Mouse (Mus musculus) stomach, embryonic 15.5 days (tissue): ENCODE results near the gene Sh3gl1. TPM values are rescaled to one million over a fixed set of nuclear protein-coding genes. Genes with fewer than 3 reads are reported as not detected.

Experiments used
- ATAC-seq: fragments of 200-750 bp; cut with Nextera tagmentation; 2 replicates; pipeline ENCODE4 v1.8.0; 2017; ENCODE audit warnings: low read depth, moderate number of reproducible peaks, moderate TSS enrichment; ENCODE audit not compliant: insufficient read depth, low FRiP score
- H3K27ac ChIP-seq: fragments of 300-500 bp; sonication (generic); 2 replicates; pipeline ENCODE4 v1.5.1; 2015; ENCODE audit warnings: mild to moderate bottlenecking, inconsistent platforms
- H3K27me3 ChIP-seq: fragments of 300-500 bp; sonication (generic); replicated peaks from 2 replicates; pipeline ENCODE4 v1.6.1; 2015; ENCODE audit warnings: inconsistent platforms
- H3K36me3 ChIP-seq: fragments of 300-500 bp; sonication (generic); 2 replicates; pipeline ENCODE4 v1.6.1; 2015; ENCODE audit warnings: inconsistent platforms
- H3K4me1 ChIP-seq: fragments of 300-500 bp; sonication (generic); 2 replicates; pipeline ENCODE4 v1.6.1; 2015; ENCODE audit warnings: inconsistent platforms
- H3K4me2 ChIP-seq: fragments of 300-500 bp; sonication (generic); 2 replicates; pipeline ENCODE4 v1.6.1; 2015; ENCODE audit warnings: mild to moderate bottlenecking, inconsistent platforms
- H3K4me3 ChIP-seq: fragments of 300-500 bp; sonication (generic); replicated peaks from 2 replicates; pipeline ENCODE4 v1.5.1; 2015; ENCODE audit warnings: inconsistent platforms
- H3K9ac ChIP-seq: fragments of 300-500 bp; sonication (generic); 2 replicates; pipeline ENCODE4 v1.6.1; 2015; ENCODE audit warnings: inconsistent platforms
- H3K9me3 ChIP-seq: fragments of 300-500 bp; sonication (generic); 2 replicates; pipeline ENCODE4 v1.6.1; 2016; ENCODE audit warnings: inconsistent platforms
- WGBS: fragments of 180-500 bp; shearing (Covaris S2); methylation state at CpG from one replicate; pipeline ENCODE4 v1.1.7; 2015; 5-methylcytosine and 5-hydroxymethylcytosine counted together
- polyA plus RNA-seq: library from polyadenylated mRNA; unstranded; fragments of >200 nt; fragmentation: Nextera tagmentation; extraction: Ambion mirVana; gene quantifications from 2 replicates; pipeline ENCODE4 v1.2.1, GENCODE M21; 2015

The Sh3gl1 gene
- polyA plus RNA-seq, 1 experiment from 2014 or later, result 136 TPM

GRCm38 (mm10) chr17:55969966-55970891, 66.2 kb downstream of the Sh3gl1 start, which contains the start of gene Shd:
TSS of gene Shd (plus strand) at chr17:55970467.
- H3K27me3 ChIP-seq, result 0 out of 2 replicates have a peak, but pooled peaks cover 2% of the 10 kb centered on the region
- peak within 1 kb of the TSS; percentile 49 for H3K4me3 ChIP-seq
- 10% methylated on average over 54 of the region's 55 CpGs for WGBS
- no peaks in the 10 kb centered on the region for H3K9me3 ChIP-seq
- no peak within 1 kb of the TSS for H3K27ac ChIP-seq
- H3K4me1 ChIP-seq, result peaks cover 15% of the 10 kb centered on the region; the same call in 1 of the 2 replicates
- H3K4me2 ChIP-seq, result peak within 1 kb of the TSS; percentile 92
- H3K9ac ChIP-seq, result peak within 1 kb of the TSS; percentile 29
- ATAC-seq, result 0 out of 2 replicates have a peak, but pooled peaks have one; percentile 14
- peaks cover 11% of the 10 kb centered on the region for H3K36me3 ChIP-seq

- H3K4me3 ChIP-seq, result no peak overlapping the region
- no peak overlapping the region for H3K9ac ChIP-seq
- peaks cover 15% of the 10 kb centered on the region; the same call in 1 of the 2 replicates for H3K4me1 ChIP-seq
- H3K27ac ChIP-seq, result no peak overlapping the region
- peak overlapping the region; percentile 92; the same call in 1 of the 2 replicates for H3K4me2 ChIP-seq
- H3K27me3 ChIP-seq, result 0 out of 2 replicates have a peak, but pooled peaks cover 2% of the 10 kb centered on the region
- H3K36me3 ChIP-seq, result peaks cover 17% of the 10 kb centered on the region
- no peaks in the 10 kb centered on the region for H3K9me3 ChIP-seq
- 47% methylated on average over 14 of the region's 14 CpGs for WGBS
- no peak for ATAC-seq
Observed at GRCm38 (mm10) chr17:55969560-55969959, 66.9 kb downstream of the Sh3gl1 start.

- Histone ChIP-seq H3K9me3 (no peaks in the 10 kb centered on the region), H3K9ac (no peak overlapping the region), H3K4me2 (no peak overlapping the region), H3K27ac (no peak overlapping the region), H3K27me3 (0 out of 2 replicates have a peak, but pooled peaks cover 2% of the 10 kb centered on the region), H3K36me3 (peaks cover 21% of the 10 kb centered on the region), H3K4me1 (peaks cover 16% of the 10 kb centered on the region; the same call in 1 of the 2 replicates), H3K4me3 (no peak overlapping the region)
- 64% methylated on average over 7 of the region's 7 CpGs for WGBS
- no peak for ATAC-seq
Observed at GRCm38 (mm10) chr17:55968210-55968609, 68.2 kb downstream of the Sh3gl1 start.

GRCm38 (mm10) chr17:55967186-55967585, 69.2 kb downstream of the Sh3gl1 start:
- H3K9me3 ChIP-seq, result no peaks in the 10 kb centered on the region
- 90% methylated on average over 4 of the region's 4 CpGs for WGBS
- no peak overlapping the region for H3K27ac ChIP-seq
- no peak overlapping the region for H3K4me3 ChIP-seq
- H3K27me3 ChIP-seq, result 0 out of 2 replicates have a peak, but pooled peaks cover 2% of the 10 kb centered on the region
- peaks cover 20% of the 10 kb centered on the region; the same call in 1 of the 2 replicates for H3K4me1 ChIP-seq
- H3K9ac ChIP-seq, result no peak overlapping the region
- peaks cover 23% of the 10 kb centered on the region for H3K36me3 ChIP-seq
- no peak for ATAC-seq
- no peak overlapping the region for H3K4me2 ChIP-seq

Other genes starting within 250 kb of the Sh3gl1 start
- gene Zfp119a, start 157.7 kb downstream of the Sh3gl1 start, polyA plus RNA-seq, result 9.4 and 9.9 TPM in 2 replicates
- 14.0 and 15.1 TPM in 2 replicates for gene Zfp959, start 144.5 kb downstream of the Sh3gl1 start, polyA plus RNA-seq
- gene Zfp119b, start 87.1 kb downstream of the Sh3gl1 start, polyA plus RNA-seq, result 6.1 and 6.9 TPM in 2 replicates
- 4.1 TPM in 2 replicates for gene Ebi3, start 84.0 kb downstream of the Sh3gl1 start, polyA plus RNA-seq
- gene Yju2, start 77.5 kb downstream of the Sh3gl1 start, polyA plus RNA-seq, result 22.0 and 24.8 TPM in 2 replicates
- gene Shd, start 66.2 kb downstream of the Sh3gl1 start, polyA plus RNA-seq, result 10.4 and 11.1 TPM in 2 replicates
- 9.8 and 11.7 TPM in 2 replicates for gene Fsd1, start 50.1 kb downstream of the Sh3gl1 start, polyA plus RNA-seq
- gene Stap2, start 31.1 kb downstream of the Sh3gl1 start, polyA plus RNA-seq, result 28.0 and 30.9 TPM in 2 replicates
- gene Mpnd, start 30.9 kb downstream of the Sh3gl1 start, polyA plus RNA-seq, result 89.7 and 91.8 TPM in 2 replicates
- 21.7 and 22.4 TPM in 2 replicates for gene Chaf1a, start 3.8 kb upstream of the Sh3gl1 start, polyA plus RNA-seq
- gene Ubxn6, start 38.4 kb upstream of the Sh3gl1 start, polyA plus RNA-seq, result 32.8 and 36.0 TPM in 2 replicates
- 99.9 and 103 TPM in 2 replicates for gene Hdgfl2, start 43.0 kb upstream of the Sh3gl1 start, polyA plus RNA-seq
- 0.36 TPM in 2 replicates for gene Plin4, start 73.2 kb upstream of the Sh3gl1 start, polyA plus RNA-seq
- gene Plin5, start 81.0 kb upstream of the Sh3gl1 start, polyA plus RNA-seq, result 0.42 and 0.59 TPM in 2 replicates
- gene Lrg1, start 85.4 kb upstream of the Sh3gl1 start, polyA plus RNA-seq, result 0.52 and 1.6 TPM in 2 replicates
- gene Sema6b, start 103.7 kb upstream of the Sh3gl1 start, polyA plus RNA-seq, result 1.3 and 1.4 TPM in 2 replicates
- 13.2 and 14.8 TPM in 2 replicates for gene Tnfaip8l1, start 125.8 kb upstream of the Sh3gl1 start, polyA plus RNA-seq
- gene Mydgf, start 147.3 kb upstream of the Sh3gl1 start, polyA plus RNA-seq, result 112 and 113 TPM in 2 replicates
- gene Dpp9, start 182.3 kb upstream of the Sh3gl1 start, polyA plus RNA-seq, result 33.2 and 37.5 TPM in 2 replicates
- 12.7 and 13.0 TPM in 2 replicates for gene Fem1a, start 220.2 kb upstream of the Sh3gl1 start, polyA plus RNA-seq
- 6.6 and 7.8 TPM in 2 replicates for gene Ticam1, start 240.2 kb upstream of the Sh3gl1 start, polyA plus RNA-seq